12 mouse cellular contexts compared by ENCODE assay signal in the genomic region with DNA sequence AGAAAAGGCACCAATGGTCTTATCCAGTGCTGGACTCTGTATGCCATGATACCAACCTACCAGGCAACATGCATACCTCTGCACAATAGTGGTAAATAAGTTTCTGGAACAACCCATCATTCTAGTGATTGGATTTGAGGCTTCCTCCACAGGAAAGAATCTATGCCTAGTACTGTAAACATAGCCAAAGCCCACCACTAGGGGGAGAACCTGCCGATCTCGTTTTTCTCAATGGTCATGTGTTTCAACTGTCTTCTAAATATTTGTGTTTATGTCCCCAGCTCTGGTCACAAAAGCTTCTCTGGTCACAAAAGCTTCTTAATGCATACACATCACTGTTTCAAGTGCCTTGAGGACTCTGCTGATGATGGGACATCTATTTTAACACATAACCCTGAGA. TPM values are rescaled to one million over a fixed set of nuclear protein-coding genes. Genes with fewer than 3 reads are reported as not detected.
A peak's percentile ranks its signal among the peaks of the same experiment; 100 is the strongest.
DNase-seq lines count a peak whose midpoint lies in the region; ATAC-seq and TF ChIP-seq lines count a peak whose summit lies in the region.
"Had no signal": no experiment of that assay in that cellular context is flagged by ENCODE, and none has a peak within 500 bp of the region (broad histone marks: within the 10 kb centered on the region; RNA-seq: fewer than 3 reads in every experiment).

No protein-coding gene starts in this region.

- H3K27ac ChIP-seq in heart, embryonic 11.5 days (ENCODE audit: low read depth, low read length), result no peak overlapping the region
- no peak overlapping the region for H3K27ac ChIP-seq in lung, postnatal 0 days (ENCODE audit: low read length)
- H3K27ac ChIP-seq: embryonic facial prominence, embryonic 12.5 days; forebrain, embryonic 13.5 days had no signal

- 58% methylated on average over 2 of the region's 2 CpGs for WGBS in heart, embryonic 11.5 days (ENCODE audit: insufficient replicate concordance)
- WGBS in lung, postnatal 0 days, result 54% methylated on average over 2 of the region's 2 CpGs

- H3K4me2 ChIP-seq in heart, embryonic 11.5 days, result no peak overlapping the region
- no peak overlapping the region for H3K4me2 ChIP-seq in lung, postnatal 0 days (replicated peaks; ENCODE audit: low read depth, low read length)
- H3K4me2 ChIP-seq: embryonic facial prominence, embryonic 12.5 days; forebrain, embryonic 13.5 days had no signal

- no peaks in the 10 kb centered on the region for H3K36me3 ChIP-seq in heart, embryonic 11.5 days (ENCODE audit: control insufficient read depth, insufficient read depth, low read length)
- H3K36me3 ChIP-seq in lung, postnatal 0 days (ENCODE audit: insufficient read depth, low read length), result no peaks in the 10 kb centered on the region
- H3K36me3 ChIP-seq in G1E (replicated peaks), result no peaks in the 10 kb centered on the region
- H3K36me3 ChIP-seq: embryonic facial prominence, embryonic 12.5 days had no signal

- no peaks in the 10 kb centered on the region for H3K9me3 ChIP-seq in heart, embryonic 11.5 days (replicated peaks; ENCODE audit: control insufficient read depth, low read length)
- no peaks in the 10 kb centered on the region for H3K9me3 ChIP-seq in lung, postnatal 0 days (ENCODE audit: low read length)
- H3K9me3 ChIP-seq in G1E (replicated peaks), result no peaks in the 10 kb centered on the region
- H3K9me3 ChIP-seq: embryonic facial prominence, embryonic 12.5 days; forebrain, embryonic 13.5 days had no signal

- no peak overlapping the region for H3K9ac ChIP-seq in heart, embryonic 11.5 days (ENCODE audit: low read depth, low read length)
- no peak overlapping the region for H3K9ac ChIP-seq in lung, postnatal 0 days (replicated peaks; ENCODE audit: low read depth)
- H3K9ac ChIP-seq: embryonic facial prominence, embryonic 12.5 days; forebrain, embryonic 13.5 days had no signal

- no peak overlapping the region for H3K4me3 ChIP-seq in heart, embryonic 11.5 days (ENCODE audit: low read depth, low read length)
- no peak overlapping the region for H3K4me3 ChIP-seq in lung, postnatal 0 days (ENCODE audit: low read depth, low read length)
- H3K4me3 ChIP-seq in G1E (ENCODE audit: low read depth, low read length), result no peak overlapping the region
- H3K4me3 ChIP-seq: embryonic facial prominence, embryonic 12.5 days; forebrain, embryonic 13.5 days had no signal

- no peak for TF ChIP-seq EP300 in lung, postnatal 0 days (IDR thresholded peaks at IDR 0.05)

- DNase-seq in heart, postnatal 4 days, result peak; percentile 14
- DNase-seq in lung, postnatal 0 days (ENCODE audit: low spot score), result no peak
- DNase-seq in lung, postnatal 25 days (ENCODE audit: low spot score), result no peak
- DNase-seq in G1E (ENCODE audit: low spot score), result no peak
- DNase-seq in kidney, postnatal 4 days, result peak; percentile 14 to 20
- DNase-seq in layer of hippocampus, adult 18-20 months (ENCODE audit: low spot score in 2 of 2), result no peak
- DNase-seq: adrenal gland, postnatal 25 days; cerebellum, adult 18-20 months had no signal

- H3K4me1 ChIP-seq in heart, embryonic 11.5 days (ENCODE audit: control insufficient read depth, insufficient read depth, low read length), result no peaks in the 10 kb centered on the region
- no peaks in the 10 kb centered on the region for H3K4me1 ChIP-seq in lung, postnatal 0 days (ENCODE audit: insufficient read depth, low read depth, low read length)
- no peaks in the 10 kb centered on the region for H3K4me1 ChIP-seq in G1E (ENCODE audit: insufficient read depth, low read depth, low read length)
- H3K4me1 ChIP-seq: embryonic facial prominence, embryonic 12.5 days; forebrain, embryonic 13.5 days had no signal

- no peaks in the 10 kb centered on the region for H3K27me3 ChIP-seq in heart, embryonic 11.5 days (ENCODE audit: control insufficient read depth, insufficient read depth, low read length)
- no peaks in the 10 kb centered on the region for H3K27me3 ChIP-seq in lung, postnatal 0 days (replicated peaks; ENCODE audit: insufficient read depth, low read length)
- H3K27me3 ChIP-seq in G1E (ENCODE audit: insufficient read depth, low read length), result no peaks in the 10 kb centered on the region
- H3K27me3 ChIP-seq: embryonic facial prominence, embryonic 12.5 days; forebrain, embryonic 13.5 days had no signal

- ATAC-seq in heart, embryonic 11.5 days (replicated peaks; ENCODE audit: insufficient number of reproducible peaks, low FRiP score, low TSS enrichment), result no peak
- no peak for ATAC-seq in lung, postnatal 0 days
- ATAC-seq in G1E (ENCODE audit: extremely low read depth, insufficient number of reproducible peaks, low FRiP score, poor library complexity, severe bottlenecking), result no peak
- no peak for ATAC-seq in activated CD4-positive, CD25-positive, alpha-beta regulatory T cell, adult 4 months
- ATAC-seq: forebrain, embryonic 13.5 days had no signal

- TF ChIP-seq CTCF in lung, postnatal 0 days (IDR thresholded peaks at IDR 0.05), result peak; percentile 48
- 0 out of 2 replicates have a peak, but pooled peaks have one; percentile 2 for TF ChIP-seq CTCF in G1E (IDR thresholded peaks at IDR 0.05; ENCODE audit: low read depth, low read length)

RNA-seq across cellular contexts. Expression of gene Rnd3, which starts 43.4 kb away (rescaled TPM):
- total RNA-seq in heart, postnatal 4 days (2021), result 10 to 100 TPM; 28.2 to 29.3 TPM
- 39.9 and 40.4 TPM in 2 replicates for polyA plus RNA-seq in heart, embryonic 11.5 days (2014; fragmentation: Nextera tagmentation; extraction: Ambion mirVana)
- 22.5 and 31.3 TPM in 2 replicates for polyA plus RNA-seq in lung, postnatal 0 days (2015; fragmentation: Nextera tagmentation; extraction: Ambion mirVana)
- total RNA-seq in G1E (2014; fragmentation: Nextera tagmentation), result not detected in 2 replicates
- 0.22 TPM in 1 of 2 replicates, not detected in the other for total RNA-seq in G1E (2017)
- not detected in 2 replicates for polyA plus RNA-seq in G1E (2012)
- polyA plus RNA-seq in activated CD4-positive, CD25-positive, alpha-beta regulatory T cell, adult 4 months (2017; shearing (Covaris generic)), result under 1 TPM in 1 of 2 experiments, not detected in 1; 0.17 TPM
- total RNA-seq in layer of hippocampus, adult 18-20 months (2021), result 10 to 100 TPM; 11.7 to 12.0 TPM

Comparison
In these comparisons a context has a peak if more than half of its experiments do, and no peak if none do; other contexts are left out.
1. DNase-seq: peak in heart, postnatal 4 days (single experiment) and kidney, postnatal 4 days (2 of 2); none in lung, postnatal 0 days (single experiment), lung, postnatal 25 days (single experiment), G1E (single experiment) and layer of hippocampus, adult 18-20 months (0 of 2).
2. RNA of gene Rnd3, which starts 43.4 kb away (polyA plus RNA-seq): 39.9 to 40.4 TPM in heart, embryonic 11.5 days and 22.5 to 31.3 TPM in lung, postnatal 0 days; 0.17 TPM in activated CD4-positive, CD25-positive, alpha-beta regulatory T cell, adult 4 months and not detected in G1E; every median in the first group is over 10 times any median in the second.